Mouse (Mus musculus) forebrain, embryonic 15.5 days (tissue): ENCODE data around the gene Galnt16. TPM values are rescaled to one million over a fixed set of nuclear protein-coding genes. Genes with fewer than 3 reads are reported as not detected.

Source experiments
- ATAC-seq: fragments of 200-750 bp; cut with Nextera tagmentation; replicated peaks from 2 replicates; pipeline ENCODE4 v1.8.0; 2017; ENCODE audit warnings: mild to moderate bottlenecking, moderate TSS enrichment, moderate library complexity
- H3K27ac ChIP-seq: fragments of 300-500 bp; sonication (generic); replicated peaks from 2 replicates; pipeline ENCODE4 v1.5.1; 2015; ENCODE audit warnings: mild to moderate bottlenecking, inconsistent platforms
- H3K27me3 ChIP-seq: fragments of 300-500 bp; sonication (generic); 2 replicates; pipeline ENCODE4 v1.6.1; 2015; ENCODE audit warnings: inconsistent platforms
- H3K36me3 ChIP-seq: fragments of 300-500 bp; sonication (generic); 2 replicates; pipeline ENCODE4 v1.6.1; 2015; ENCODE audit warnings: mild to moderate bottlenecking, inconsistent platforms
- H3K4me1 ChIP-seq: fragments of 300-500 bp; sonication (generic); 2 replicates; pipeline ENCODE4 v1.6.1; 2015; ENCODE audit warnings: inconsistent platforms
- H3K4me2 ChIP-seq: fragments of 300-500 bp; sonication (generic); replicated peaks from 2 replicates; pipeline ENCODE4 v1.6.1; 2015; ENCODE audit warnings: mild to moderate bottlenecking, inconsistent platforms
- H3K4me3 ChIP-seq: fragments of 300-500 bp; sonication (generic); 2 replicates; pipeline ENCODE4 v1.5.1; 2015; ENCODE audit warnings: mild to moderate bottlenecking, inconsistent platforms
- H3K9ac ChIP-seq: fragments of 300-500 bp; sonication (generic); replicated peaks from 2 replicates; pipeline ENCODE4 v1.6.1; 2015; ENCODE audit warnings: mild to moderate bottlenecking, inconsistent platforms
- H3K9me3 ChIP-seq: fragments of 300-500 bp; sonication (generic); 2 replicates; pipeline ENCODE4 v1.6.1; 2016; ENCODE audit warnings: inconsistent platforms
- WGBS: fragments of 180-500 bp; shearing (Covaris S2); methylation state at CpG from one replicate; pipeline ENCODE4 v1.1.7; 2015; ENCODE audit warnings: mixed read lengths; 5-methylcytosine and 5-hydroxymethylcytosine counted together
- polyA plus RNA-seq: library from polyadenylated mRNA; unstranded; fragments of >200 nt; fragmentation: Nextera tagmentation; extraction: Ambion mirVana; gene quantifications from 2 replicates; pipeline ENCODE4 v1.2.1, GENCODE M21; 2015

The Galnt16 gene
- 21.2 and 23.7 TPM in 2 replicates for polyA plus RNA-seq

DNA sequence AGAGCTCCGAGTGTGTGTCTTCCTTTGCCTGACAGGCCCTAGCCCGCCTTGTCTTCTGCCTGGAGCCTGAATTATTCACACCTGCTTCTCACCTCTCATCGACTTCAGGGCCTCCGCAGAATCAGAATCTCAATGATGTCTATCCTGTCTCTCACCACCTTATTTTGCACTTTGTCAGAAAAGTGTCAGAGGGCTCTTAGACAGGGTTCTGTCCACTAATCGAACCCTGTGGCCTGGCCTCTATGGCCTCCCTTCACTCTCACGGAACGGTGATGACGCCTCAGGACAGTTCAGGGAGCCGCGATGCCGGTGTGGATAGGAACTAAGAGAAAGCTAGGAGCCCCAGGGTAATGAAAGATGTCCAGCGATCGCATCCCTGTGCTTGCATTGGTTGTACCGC lies at the start of gene Galnt16:
TSS of gene Galnt16 (plus strand) at position 301 of the 400 bp plus-strand sequence.
- H3K4me1 ChIP-seq, result peaks cover 29% of the 10 kb centered on the region
- H3K9ac ChIP-seq, result peak within 1 kb of the TSS; percentile 68
- H3K36me3 ChIP-seq, result no peaks in the 10 kb centered on the region
- no peaks in the 10 kb centered on the region for H3K9me3 ChIP-seq
- WGBS, result 7% methylated on average over 14 of the region's 14 CpGs
- peak within 1 kb of the TSS; percentile 95 for H3K4me2 ChIP-seq
- peak within 1 kb of the TSS; percentile 87 for H3K27ac ChIP-seq
- H3K27me3 ChIP-seq, result no peaks in the 10 kb centered on the region
- no peak for ATAC-seq
- peak within 1 kb of the TSS; percentile 88 for H3K4me3 ChIP-seq

DNA sequence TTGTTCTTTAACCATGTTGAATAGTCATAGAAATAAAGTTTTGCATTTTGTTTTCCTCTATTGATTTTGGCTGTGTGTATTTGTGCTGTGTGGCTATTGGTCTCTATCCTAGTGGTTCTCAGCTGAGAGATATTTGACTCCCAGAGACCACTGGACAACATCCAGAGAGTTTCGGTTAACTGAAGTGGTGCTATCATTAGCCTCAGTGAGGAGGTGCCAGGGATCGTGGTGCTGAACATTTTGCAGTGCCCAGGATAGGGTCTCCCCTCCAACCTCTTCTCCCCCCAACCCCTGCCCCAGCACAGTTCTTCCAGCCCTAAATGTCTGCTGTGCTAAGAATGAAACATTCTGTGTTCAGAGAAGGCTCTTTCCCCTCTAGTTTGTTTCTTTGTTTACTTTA lies 47.9 kb upstream of the Galnt16 start:
- WGBS, result 85% methylated on average over 2 of the region's 2 CpGs
- Histone ChIP-seq H3K4me3 (no peak overlapping the region), H3K27me3 (no peaks in the 10 kb centered on the region), H3K9me3 (no peaks in the 10 kb centered on the region), H3K9ac (no peak overlapping the region), H3K4me1 (no peaks in the 10 kb centered on the region), H3K4me2 (no peak overlapping the region), H3K36me3 (no peaks in the 10 kb centered on the region), H3K27ac (no peak overlapping the region)
- no peak for ATAC-seq

DNA sequence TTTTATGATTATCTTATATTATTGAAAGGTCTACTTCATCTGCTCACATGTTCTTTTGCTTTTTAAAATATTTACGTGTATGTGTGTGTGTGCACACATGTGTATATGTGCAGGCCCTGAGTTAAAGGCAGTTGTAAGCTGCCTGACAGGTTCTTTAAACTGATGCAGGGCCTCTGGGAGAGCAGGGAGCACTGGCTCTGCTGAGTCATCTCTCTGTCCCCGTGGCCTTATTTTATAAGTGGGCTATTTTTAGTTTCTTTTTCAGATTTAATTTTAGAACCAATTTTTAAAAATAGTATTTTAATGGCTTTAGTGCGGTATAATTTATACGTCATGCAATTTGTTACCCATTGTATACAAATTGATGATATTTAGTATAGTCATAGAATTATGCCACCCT lies 46.2 kb upstream of the Galnt16 start:
- Histone ChIP-seq H3K4me1 (no peaks in the 10 kb centered on the region), H3K27ac (no peak overlapping the region), H3K9ac (no peak overlapping the region), H3K9me3 (no peaks in the 10 kb centered on the region), H3K4me2 (no peak overlapping the region), H3K36me3 (no peaks in the 10 kb centered on the region), H3K27me3 (no peaks in the 10 kb centered on the region), H3K4me3 (no peak overlapping the region)
- ATAC-seq, result no peak
- 90% methylated on average over 4 of the region's 4 CpGs for WGBS

DNA sequence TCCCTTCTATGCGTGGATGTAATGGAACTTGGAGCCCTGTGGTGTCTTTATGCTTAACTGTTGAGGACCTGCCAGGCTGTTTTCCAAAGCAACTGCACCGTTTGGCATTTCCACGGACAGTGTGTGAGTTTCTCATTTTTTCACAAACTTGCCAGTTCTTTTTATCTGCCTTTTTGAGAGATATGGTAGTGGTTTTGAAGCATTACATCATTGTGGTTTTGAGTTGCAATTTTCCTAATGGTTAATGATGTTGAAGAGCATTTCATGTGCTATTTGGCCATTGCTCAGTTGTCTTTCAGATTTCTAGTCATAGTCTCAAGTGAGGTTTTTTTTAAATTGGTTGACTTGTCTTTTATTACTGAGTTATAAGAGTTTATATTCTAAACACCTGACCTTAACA lies 44.3 kb upstream of the Galnt16 start:
- Histone ChIP-seq H3K27me3 (no peaks in the 10 kb centered on the region), H3K9me3 (no peaks in the 10 kb centered on the region), H3K4me3 (no peak overlapping the region), H3K36me3 (no peaks in the 10 kb centered on the region; the same call in 1 of the 2 replicates), H3K4me2 (no peak overlapping the region), H3K27ac (no peak overlapping the region), H3K4me1 (no peaks in the 10 kb centered on the region), H3K9ac (no peak overlapping the region)
- WGBS, result 77% methylated on average over 3 of the region's 3 CpGs
- ATAC-seq, result no peak

DNA sequence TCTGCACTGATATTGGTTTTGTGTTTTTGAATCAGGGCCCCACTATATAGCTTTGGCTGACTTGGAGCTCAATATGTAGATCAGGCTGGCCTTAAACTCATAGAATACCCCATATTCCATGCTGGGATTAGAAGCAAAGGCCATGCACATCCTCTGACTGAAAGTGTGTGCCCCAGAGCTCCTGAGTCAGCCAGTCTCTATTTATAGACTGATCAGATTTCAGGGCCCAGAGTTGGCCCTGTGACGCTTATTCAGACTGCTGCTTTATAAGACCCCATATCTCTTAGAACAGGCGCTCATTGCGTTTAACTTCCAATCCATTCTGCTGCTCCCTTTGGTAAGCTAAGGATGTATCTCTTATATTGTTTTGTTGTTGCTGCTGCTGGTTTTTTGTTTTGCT lies 38.1 kb upstream of the Galnt16 start:
- Histone ChIP-seq H3K4me3 (no peak overlapping the region), H3K27ac (no peak overlapping the region), H3K36me3 (peaks cover 29% of the 10 kb centered on the region), H3K4me1 (no peaks in the 10 kb centered on the region), H3K9ac (no peak overlapping the region), H3K4me2 (no peak overlapping the region), H3K27me3 (no peaks in the 10 kb centered on the region), H3K9me3 (no peaks in the 10 kb centered on the region)
- 87% methylated on average over 3 of the region's 3 CpGs for WGBS
- no peak for ATAC-seq

GRCm38 (mm10) chr12:80483397-80483796 lies 34.7 kb upstream of the Galnt16 start:
- 79% methylated on average over 3 of the region's 3 CpGs for WGBS
- H3K36me3 ChIP-seq, result peaks cover 36% of the 10 kb centered on the region
- no peak overlapping the region for H3K4me2 ChIP-seq
- no peaks in the 10 kb centered on the region for H3K9me3 ChIP-seq
- no peak overlapping the region for H3K9ac ChIP-seq
- H3K27me3 ChIP-seq, result no peaks in the 10 kb centered on the region
- H3K4me3 ChIP-seq, result no peak overlapping the region
- no peaks in the 10 kb centered on the region for H3K4me1 ChIP-seq
- no peak overlapping the region for H3K27ac ChIP-seq
- no peak for ATAC-seq

DNA sequence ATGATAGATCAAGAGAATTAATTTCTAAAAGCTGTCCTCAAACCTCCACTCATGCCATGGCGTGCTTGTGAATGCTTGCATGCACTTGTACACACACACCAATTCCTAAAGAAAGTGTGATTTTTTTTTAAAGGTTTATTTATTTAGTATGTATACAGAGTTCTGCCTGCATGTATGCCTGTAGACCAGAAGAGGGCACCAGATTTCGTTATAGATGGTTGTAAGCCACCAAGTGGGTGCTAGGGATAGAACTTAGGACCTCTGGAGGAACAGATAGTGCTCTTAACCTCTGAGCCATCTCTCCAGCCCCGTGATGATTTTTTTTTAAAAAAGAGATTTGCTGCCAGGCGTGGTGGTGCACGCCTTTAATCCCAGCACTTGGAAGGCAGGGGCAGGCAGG lies 24.8 kb upstream of the Galnt16 start:
- Histone ChIP-seq H3K4me2 (no peak overlapping the region), H3K4me1 (no peaks in the 10 kb centered on the region), H3K9ac (no peak overlapping the region), H3K27ac (no peak overlapping the region), H3K36me3 (peaks cover 55% of the 10 kb centered on the region), H3K4me3 (no peak overlapping the region), H3K27me3 (no peaks in the 10 kb centered on the region), H3K9me3 (no peaks in the 10 kb centered on the region)
- no peak for ATAC-seq
- WGBS, result 95% methylated on average over 5 of the region's 5 CpGs

DNA sequence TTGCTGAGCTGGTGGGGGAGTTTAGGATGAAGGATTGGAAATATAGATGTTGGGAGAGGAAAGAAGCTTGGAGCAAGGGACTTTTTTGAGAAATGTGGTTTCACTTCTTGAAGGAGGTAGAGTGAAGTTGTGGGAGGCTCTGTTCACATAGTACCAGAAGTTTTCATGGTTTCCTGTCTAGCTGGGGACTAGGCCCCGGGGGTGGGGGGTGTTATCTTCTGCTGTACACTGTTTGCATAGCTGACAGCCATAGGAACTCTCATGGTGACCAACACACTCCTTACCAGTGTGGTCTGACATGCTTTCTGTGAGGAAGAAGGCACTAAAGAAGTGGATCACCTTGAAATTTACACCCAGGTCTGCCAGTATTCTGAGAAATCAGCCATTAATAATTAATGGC lies 22.4 kb upstream of the Galnt16 start:
- Histone ChIP-seq H3K9me3 (no peaks in the 10 kb centered on the region), H3K4me3 (no peak overlapping the region), H3K4me2 (no peak overlapping the region), H3K36me3 (peaks cover 36% of the 10 kb centered on the region), H3K27ac (no peak overlapping the region), H3K9ac (no peak overlapping the region), H3K4me1 (no peaks in the 10 kb centered on the region), H3K27me3 (no peaks in the 10 kb centered on the region)
- WGBS, result 90% methylated on average over 1 of the region's 1 CpGs
- ATAC-seq, result no peak

GRCm38 (mm10) chr12:80498356-80498755 lies 19.7 kb upstream of the Galnt16 start:
- H3K4me2 ChIP-seq, result no peak overlapping the region
- no peak overlapping the region for H3K4me3 ChIP-seq
- no peaks in the 10 kb centered on the region for H3K4me1 ChIP-seq
- ATAC-seq, result no peak
- no peak overlapping the region for H3K27ac ChIP-seq
- no peak overlapping the region for H3K9ac ChIP-seq
- H3K9me3 ChIP-seq, result no peaks in the 10 kb centered on the region
- peaks cover 19% of the 10 kb centered on the region for H3K36me3 ChIP-seq
- H3K27me3 ChIP-seq, result no peaks in the 10 kb centered on the region
- WGBS, result 55% methylated on average over 4 of the region's 4 CpGs

- Histone ChIP-seq H3K27ac (no peak overlapping the region), H3K4me1 (no peaks in the 10 kb centered on the region), H3K9ac (no peak overlapping the region), H3K36me3 (peaks cover 12% of the 10 kb centered on the region; the same call in 1 of the 2 replicates), H3K9me3 (no peaks in the 10 kb centered on the region), H3K4me2 (no peak overlapping the region), H3K4me3 (no peak overlapping the region), H3K27me3 (no peaks in the 10 kb centered on the region)
- no peak for ATAC-seq
- 52% methylated on average over 1 of the region's 1 CpGs for WGBS
Observed at GRCm38 (mm10) chr12:80500506-80500905, 17.6 kb upstream of the Galnt16 start.

- no peak for ATAC-seq
- 83% methylated on average over 5 of the region's 5 CpGs for WGBS
- no peaks in the 10 kb centered on the region for H3K27me3 ChIP-seq
- no peak overlapping the region for H3K9ac ChIP-seq
- no peaks in the 10 kb centered on the region for H3K9me3 ChIP-seq
- no peak overlapping the region for H3K4me2 ChIP-seq
- no peak overlapping the region for H3K4me3 ChIP-seq
- H3K4me1 ChIP-seq, result no peaks in the 10 kb centered on the region
- H3K27ac ChIP-seq, result no peak overlapping the region
- 0 out of 2 replicates have a peak, but pooled peaks cover 6% of the 10 kb centered on the region for H3K36me3 ChIP-seq
Observed at GRCm38 (mm10) chr12:80504718-80505117, 13.4 kb upstream of the Galnt16 start.

GRCm38 (mm10) chr12:80507041-80507745 lies 10.9 kb upstream of the Galnt16 start:
- no peak overlapping the region for H3K9ac ChIP-seq
- WGBS, result 73% methylated on average over 14 of the region's 14 CpGs

DNA sequence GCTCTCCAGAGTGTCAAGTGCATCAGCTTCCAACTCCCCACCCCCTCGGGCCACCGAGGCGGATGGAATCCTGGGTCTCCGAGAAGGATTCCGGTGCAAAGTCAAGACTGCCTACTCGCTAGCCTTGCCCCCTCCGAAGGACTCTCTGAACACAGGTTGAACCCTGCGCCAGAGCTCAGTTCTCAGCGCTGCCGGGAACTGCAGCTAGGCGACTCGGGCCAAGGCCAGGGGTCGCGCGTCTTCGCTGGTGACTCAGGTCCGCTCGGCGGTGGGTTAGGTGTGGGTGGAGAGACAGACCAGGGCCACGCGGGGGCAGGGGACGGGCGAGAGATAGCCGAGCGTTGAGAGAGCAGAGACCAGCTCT lies 298 bp downstream of the Galnt16 start:
- peak; percentile 53 for ATAC-seq
- Histone ChIP-seq H3K27me3 (no peaks in the 10 kb centered on the region), H3K4me3 (peak overlapping the region; percentile 88), H3K4me1 (peaks cover 29% of the 10 kb centered on the region), H3K9me3 (no peaks in the 10 kb centered on the region), H3K4me2 (peak overlapping the region; percentile 95), H3K27ac (peak overlapping the region; percentile 87), H3K9ac (peak overlapping the region; percentile 68), H3K36me3 (no peaks in the 10 kb centered on the region)
- WGBS, result under 1% methylated on average over 25 of the region's 25 CpGs

More at GRCm38 (mm10) chr12:80507041-80507745, 10.9 kb upstream of the Galnt16 start:
- Histone ChIP-seq H3K27me3 (no peaks in the 10 kb centered on the region), H3K27ac (no peak overlapping the region), H3K4me3 (no peak overlapping the region), H3K4me2 (no peak overlapping the region), H3K9me3 (no peaks in the 10 kb centered on the region), H3K36me3 (no peaks in the 10 kb centered on the region), H3K4me1 (no peaks in the 10 kb centered on the region)
- ATAC-seq, result no peak
